Mouse (Mus musculus) neutrophil, adult 59 days (primary cell): Measurements from ENCODE around the gene Nme9. TPM values are rescaled to one million over a fixed set of nuclear protein-coding genes. Genes with fewer than 3 reads are reported as not detected.

Experiments used
- total RNA-seq, 2 experiments: library from RNA; stranded (reverse); gene quantifications; 1 replicate in 1 of 2; 2 replicates in 1 of 2; pipeline ENCODE4 v1.2.4; 2023

The Nme9 gene
- not detected for total RNA-seq

DNA sequence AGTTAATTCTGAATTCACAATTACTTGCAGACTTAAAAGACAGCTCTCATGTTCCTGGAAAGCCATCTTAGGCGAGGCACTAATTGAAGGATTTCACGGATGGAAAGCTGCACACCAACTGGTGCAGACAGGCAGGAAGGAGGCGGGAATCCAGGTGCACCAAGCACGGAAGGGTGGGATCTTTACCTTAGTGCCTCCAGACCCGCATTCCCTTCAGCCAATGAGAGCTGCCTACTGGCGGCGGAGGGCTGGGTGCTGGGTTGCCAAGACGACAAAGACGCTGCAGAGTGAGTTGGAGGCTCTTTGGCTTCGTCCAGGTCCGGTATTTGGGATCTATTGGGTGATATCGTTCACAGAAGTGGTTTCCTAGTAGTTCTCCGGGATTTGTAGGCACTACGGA lies at the start of gene Nme9:
Gene Nme9 (plus strand): TSS at position 315 of the 400 bp plus-strand sequence.

DNA sequence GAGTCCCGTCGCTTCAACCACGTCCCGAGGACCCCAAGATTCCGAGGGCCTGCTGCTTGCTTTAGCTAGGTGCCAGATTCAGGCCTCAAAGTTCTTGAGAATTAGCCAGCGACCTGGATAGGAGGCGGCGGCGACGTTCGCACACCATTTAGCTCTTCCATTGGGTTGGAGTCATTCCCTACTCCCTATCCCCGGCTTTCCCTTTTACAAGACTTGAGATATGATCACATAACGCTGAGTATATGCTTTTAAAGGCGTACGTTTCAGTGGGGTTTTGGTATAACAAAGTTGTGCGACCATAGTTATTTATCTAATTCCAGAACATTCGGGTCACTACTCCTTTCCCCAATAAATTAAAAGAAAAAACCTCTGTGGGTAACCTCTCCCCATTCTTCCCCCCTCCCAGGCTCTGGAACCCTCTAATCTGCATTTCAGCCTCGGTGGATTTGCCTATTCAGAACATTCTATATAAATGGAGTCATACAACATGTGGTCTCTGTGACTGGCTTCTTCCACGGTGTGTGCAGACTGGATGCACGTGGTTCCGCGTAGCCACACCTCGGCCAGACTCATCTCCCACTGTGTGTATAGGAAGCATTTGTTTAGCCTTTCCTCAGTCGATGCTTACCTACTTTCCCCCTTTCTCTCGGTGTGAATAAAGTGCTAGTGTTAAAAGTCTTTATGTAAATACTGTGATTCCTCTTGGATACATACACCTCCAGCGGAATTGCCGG lies 14.1 kb upstream of the Nme9 start, which contains the start of gene Mras:
Gene Mras (minus strand): TSS at position 351 of the 734 bp plus-strand sequence.

Other genes with a start within 250 kb of the Nme9 start
- not detected for gene Faiml, start 214.2 kb upstream of the Nme9 start, total RNA-seq
- gene Cep70, start 208.1 kb upstream of the Nme9 start, total RNA-seq: 10 to 100 TPM; 10.1 to 12.5 TPM
- gene Esyt3, start 92.9 kb upstream of the Nme9 start, total RNA-seq: not detected
- under 1 TPM; 0.35 to 0.44 TPM for gene Mras, start 14.1 kb upstream of the Nme9 start, total RNA-seq
- gene Armc8, start 117.4 kb downstream of the Nme9 start, total RNA-seq: 10 to 100 TPM; 23.0 to 24.4 TPM
- gene Dbr1, start 124.3 kb downstream of the Nme9 start, total RNA-seq: 10 to 100 TPM; 12.4 to 15.9 TPM
- not detected for gene A4gnt, start 161.0 kb downstream of the Nme9 start, total RNA-seq
- gene Dzip1l, start 178.0 kb downstream of the Nme9 start, total RNA-seq: not detected